In genomic region chr3:60537063-60537462, GRCm38 (mm10) we compare ENCODE assay signal across 18 mouse cellular contexts.
A peak's percentile ranks its signal among the peaks of the same experiment; 100 is the strongest.
DNase-seq lines count a peak whose midpoint lies in the region; ATAC-seq and TF ChIP-seq lines count a peak whose summit lies in the region.
"Had no signal": no experiment of that assay in that cellular context is flagged by ENCODE, and none has a peak within 500 bp of the region (broad histone marks: within the 10 kb centered on the region; RNA-seq: fewer than 3 reads in every experiment).

No protein-coding gene starts in this region.

- 93% methylated on average over 2 of the region's 2 CpGs for WGBS in forebrain, embryonic 13.5 days

- no peaks in the 10 kb centered on the region for H3K9me3 ChIP-seq in forebrain, embryonic 13.5 days (replicated peaks)
- H3K9me3 ChIP-seq: embryonic facial prominence, embryonic 12.5 days; hindbrain, embryonic 10.5 days had no signal

- no peak for TF ChIP-seq CTCF in gastrocnemius, adult 2 months (IDR thresholded peaks at IDR 0.05)

- H3K79me2 ChIP-seq in myocyte (ENCODE audit: control insufficient read depth, insufficient read depth), result peaks cover 97% of the 10 kb centered on the region

- H3K27ac ChIP-seq in gastrocnemius, adult 2 months, result peak overlapping the region; percentile 51
- no peak overlapping the region for H3K27ac ChIP-seq in forebrain, embryonic 13.5 days
- H3K27ac ChIP-seq: embryonic facial prominence, embryonic 12.5 days; hindbrain, embryonic 10.5 days had no signal

- H3K4me2 ChIP-seq in myocyte (ENCODE audit: low read depth), result peak overlapping the region; percentile 15
- H3K4me2 ChIP-seq in forebrain, embryonic 13.5 days, result no peak overlapping the region
- H3K4me2 ChIP-seq: embryonic facial prominence, embryonic 12.5 days; liver, embryonic 11.5 days had no signal

- H3K27me3 ChIP-seq in myocyte (ENCODE audit: control insufficient read depth, insufficient read depth, insufficient read length), result no peaks in the 10 kb centered on the region
- H3K27me3 ChIP-seq in forebrain, embryonic 13.5 days, result no peaks in the 10 kb centered on the region
- H3K27me3 ChIP-seq: embryonic facial prominence, embryonic 12.5 days had no signal

- TF ChIP-seq POLR2A in myocyte (IDR thresholded peaks at IDR 0.05; ENCODE audit: insufficient read length, low read depth), result no peak

- no peak overlapping the region for H3K9ac ChIP-seq in forebrain, embryonic 13.5 days
- H3K9ac ChIP-seq: embryonic facial prominence, embryonic 12.5 days had no signal

- no peak overlapping the region for H3ac ChIP-seq in myocyte (ENCODE audit: control insufficient read depth, insufficient read length)

- DNase-seq in gastrocnemius, adult 2 months, result no peak
- no peak for DNase-seq in gastrocnemius, postnatal 25 days
- no peak for DNase-seq in thymus, postnatal 4 days
- DNase-seq in right cerebral cortex, postnatal 4 days, result no peak
- DNase-seq: adrenal gland, postnatal 25 days; cerebellum, postnatal 25 days; kidney, postnatal 10 days; midbrain, embryonic 14.5 days; retina, postnatal 1 day; thymus, postnatal 25 days had no signal

- peak overlapping the region; percentile 38 for H3K4me3 ChIP-seq in gastrocnemius, adult 2 months
- H3K4me3 ChIP-seq in myocyte, result no peak overlapping the region
- no peak overlapping the region for H3K4me3 ChIP-seq in forebrain, embryonic 13.5 days
- H3K4me3 ChIP-seq: embryonic facial prominence, embryonic 12.5 days; hindbrain, embryonic 10.5 days had no signal

- ATAC-seq in CD4-positive, CD25-positive, alpha-beta regulatory T cell, adult 4 months, result peak; percentile 61
- ATAC-seq in granulocyte monocyte progenitor cell, adult 5-6 weeks (replicated peaks; ENCODE audit: poor library complexity, severe bottlenecking), result peak; percentile 88
- ATAC-seq in forebrain, embryonic 13.5 days, result no peak
- ATAC-seq: lung, postnatal 0 days had no signal

- no peaks in the 10 kb centered on the region for H3K36me3 ChIP-seq in myocyte (ENCODE audit: control insufficient read depth, insufficient read depth)
- no peaks in the 10 kb centered on the region for H3K36me3 ChIP-seq in forebrain, embryonic 13.5 days (ENCODE audit: poor library complexity, severe bottlenecking)
- H3K36me3 ChIP-seq: embryonic facial prominence, embryonic 12.5 days; hindbrain, embryonic 10.5 days had no signal

- peaks cover 13% of the 10 kb centered on the region; the same call in 1 of the 2 replicates for H3K4me1 ChIP-seq in forebrain, embryonic 13.5 days
- H3K4me1 ChIP-seq: embryonic facial prominence, embryonic 12.5 days had no signal

- intact Hi-C loops in gastrocnemius, adult 2 months (cut with DNase I), result no loop called here

TF ChIP-seq in myocyte, 11 proteins besides CTCF, POLR2A, EP300 and RAD21:
- no peak for TF ChIP-seq USF1 (IDR thresholded peaks at IDR 0.05; ENCODE audit: low read depth)
- TF ChIP-seq TCF3 (IDR thresholded peaks at IDR 0.05; ENCODE audit: insufficient read length, low read depth), result no peak
- no peak for TF ChIP-seq REST (IDR thresholded peaks at IDR 0.05; ENCODE audit: insufficient read depth, insufficient read length)
- TF ChIP-seq MAX (IDR thresholded peaks at IDR 0.05; ENCODE audit: low read depth), result no peak
- TF ChIP-seq SRF (IDR thresholded peaks at IDR 0.05; ENCODE audit: control insufficient read depth, insufficient read length, low read depth), result no peak
- TF ChIP-seq TCF12 (IDR thresholded peaks at IDR 0.05; ENCODE audit: insufficient read depth, poor library complexity, severe bottlenecking), result no peak
- TF ChIP-seq MYOG (IDR thresholded peaks at IDR 0.05; ENCODE audit: control insufficient read depth in 1 of 3, insufficient read depth in 1 of 3, insufficient read length in 2 of 3, low read depth in 2 of 3), result no peak
- no peak for TF ChIP-seq POLR2AphosphoS2 (IDR thresholded peaks at IDR 0.05; ENCODE audit: insufficient read length, low read depth)
- no peak for TF ChIP-seq CEBPB (IDR thresholded peaks at IDR 0.05; ENCODE audit: insufficient read depth, poor library complexity, severe bottlenecking)
- TF ChIP-seq E2F4 (IDR thresholded peaks at IDR 0.05; ENCODE audit: insufficient read depth), result no peak
- no peak for TF ChIP-seq MYOD1 (IDR thresholded peaks at IDR 0.05; ENCODE audit: control insufficient read depth in 1 of 3, insufficient read length in 2 of 3, low read depth in 2 of 3)
